Mouse (Mus musculus) liver, postnatal 0 days (tissue): ENCODE measurements at regions not wholly inside any gene's neighbourhood (a gene's known extent, or its start where the extent isn't known, plus 50 kb on each side); places are given as distances from the start of the nearest gene placed in this dataset.

Experiments
- CTCF ChIP-seq: sonication (generic); IDR thresholded peaks from 2 replicates; pipeline ENCODE4 v1.5.1; 2016; ENCODE audit warnings: antibody characterized with exemption, low read depth
- EP300 ChIP-seq: IDR thresholded peaks from 2 replicates; pipeline ENCODE4 v1.6.1; 2016; ENCODE audit warnings: antibody characterized with exemption, low read depth, mild to moderate bottlenecking

- peak; percentile 31 for TF ChIP-seq CTCF
- TF ChIP-seq EP300, result peak; percentile 31; the same call in 1 of the 2 replicates
Measured at GRCm38 (mm10) chr15:61453656-61454349, 531.0 kb upstream of the A1bg start.
